Mouse (Mus musculus): Measurements from ENCODE around the gene Cntf.
"Not testable (repeated sequence)": the region's sequence is repeated elsewhere in the genome, so short reads cannot be mapped to it uniquely, and the experiment has no call there.

The Cntf gene

DNA sequence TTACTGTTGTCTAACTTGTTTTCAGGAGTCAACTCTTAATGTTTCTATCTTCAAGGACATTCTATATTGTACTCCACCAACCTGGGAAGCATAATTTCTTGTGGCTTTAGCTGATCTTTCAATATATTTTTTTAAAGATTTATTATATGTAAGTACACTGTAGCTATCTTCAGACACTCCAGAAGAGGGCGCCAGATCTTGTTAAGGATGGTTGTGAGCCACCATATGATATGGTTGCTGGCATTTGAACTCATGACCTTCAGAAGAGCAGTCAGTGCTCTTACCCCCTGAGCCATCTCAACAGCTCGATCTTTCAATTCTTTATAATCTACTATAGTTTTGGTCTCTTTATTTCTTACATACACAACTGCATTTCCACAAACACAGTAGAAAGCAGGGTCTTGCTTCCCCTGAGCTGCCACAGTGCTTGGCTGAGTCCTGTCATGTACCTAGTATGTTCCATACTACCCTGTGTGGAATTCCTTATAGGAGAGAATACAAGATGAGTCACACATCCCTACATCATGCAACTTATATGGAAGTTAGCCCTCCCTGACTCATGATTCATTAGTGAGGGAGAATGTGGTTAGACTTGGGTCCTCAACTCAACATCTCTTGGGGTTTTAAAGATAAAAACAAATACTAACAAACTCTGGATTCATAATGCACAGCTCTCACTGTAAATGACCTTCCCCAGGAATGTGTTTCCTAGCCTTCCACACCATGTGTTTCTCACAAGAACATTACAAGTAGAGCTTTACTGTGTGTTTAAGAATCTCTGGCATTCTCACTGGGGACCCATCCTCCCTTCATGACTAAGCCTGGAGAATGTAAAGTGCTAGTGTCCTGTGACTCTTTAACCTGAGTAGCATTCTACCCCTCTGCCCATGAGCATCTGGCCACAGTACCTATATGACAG is 3.0 kb downstream of the Cntf start:
- no peak for DNase-seq (ENCODE audit: low spot score)

DNA sequence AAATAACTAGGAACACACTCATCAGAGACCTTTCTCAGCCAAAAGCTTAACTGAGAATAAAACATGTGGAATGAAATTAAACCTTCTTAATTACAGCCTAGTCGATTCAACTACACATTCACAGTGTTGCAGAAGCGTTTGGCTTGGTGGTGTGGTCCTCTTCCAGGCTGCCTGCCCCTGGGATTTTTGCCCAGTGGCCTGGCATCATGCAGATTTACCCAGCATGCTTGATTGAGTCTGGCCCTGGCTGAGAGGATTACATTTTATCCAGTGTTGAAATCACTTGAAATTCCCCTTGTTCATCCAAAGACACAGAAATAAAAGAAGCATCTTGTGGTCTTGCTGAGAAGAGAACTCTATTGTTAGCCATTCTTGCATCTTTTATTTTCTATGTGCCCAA is 5.8 kb downstream of the Cntf start:
- no peak for DNase-seq (ENCODE audit: low spot score)

- no peak for DNase-seq (ENCODE audit: low spot score)
Observed at GRCm38 (mm10) chr19:12758936-12759478, 6.4 kb downstream of the Cntf start.

DNA sequence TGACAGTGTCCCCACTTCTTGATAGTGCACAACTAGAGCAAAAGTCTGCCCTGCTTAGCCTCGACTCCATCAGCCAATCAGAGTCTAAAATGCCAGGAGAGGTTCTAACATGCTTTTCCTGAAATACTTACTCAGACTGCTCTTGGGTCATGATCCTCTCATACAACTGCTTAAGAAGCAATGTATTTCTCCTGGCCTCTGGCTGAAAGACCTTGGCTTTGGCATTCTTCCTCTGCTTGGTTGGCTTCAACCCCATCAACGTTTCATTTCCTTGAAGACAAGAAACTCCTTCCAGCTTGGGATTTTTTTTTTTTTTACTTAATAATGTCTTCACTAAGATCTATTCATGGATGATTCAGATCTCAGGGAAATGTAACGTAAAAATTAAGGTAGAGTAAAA is 9.1 kb downstream of the Cntf start:
- no peak for DNase-seq (ENCODE audit: low spot score)

DNA sequence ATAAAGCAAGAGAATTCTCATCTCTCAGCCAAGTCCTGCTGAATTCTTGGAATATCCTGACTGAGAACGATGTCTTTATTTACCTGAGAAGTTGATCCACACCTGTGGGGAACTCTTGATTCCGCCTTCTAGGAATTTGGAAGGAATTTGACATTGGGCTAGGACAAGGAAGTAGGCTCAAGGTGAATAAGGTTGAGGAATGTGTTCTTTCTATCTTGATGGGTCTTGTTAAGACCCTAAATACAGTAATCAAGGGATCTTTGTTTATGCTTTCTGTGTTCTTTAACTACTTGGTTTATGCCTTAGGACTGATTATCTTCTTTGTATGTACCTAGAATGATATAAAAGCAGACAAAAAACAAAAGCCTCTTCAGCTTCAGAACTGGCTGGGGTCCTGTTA is 33.5 kb downstream of the Cntf start:
- no peak for DNase-seq (ENCODE audit: low spot score)

- no peak for DNase-seq (ENCODE audit: low spot score)
Observed at GRCm38 (mm10) chr19:12731036-12731435, 34.4 kb downstream of the Cntf start.

DNA sequence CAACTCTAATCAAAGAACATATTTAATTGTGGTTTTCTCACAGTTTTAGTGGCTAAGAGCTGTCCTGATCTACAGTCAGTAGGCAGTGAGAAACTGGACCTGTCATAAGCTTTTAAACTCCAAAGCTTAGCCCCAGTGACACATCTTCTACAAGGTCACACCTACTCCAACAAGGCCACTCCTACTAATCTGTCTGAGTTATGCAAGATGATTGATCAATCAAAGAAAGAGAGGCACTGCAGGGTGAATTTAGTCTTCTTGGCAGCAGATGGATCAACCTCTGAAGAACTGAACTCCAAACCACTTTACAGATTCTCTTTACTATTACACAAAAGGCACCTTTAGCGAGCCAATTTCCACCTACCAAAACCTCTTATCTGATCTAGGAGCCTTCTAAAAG is 39.6 kb downstream of the Cntf start:
- DNase-seq (ENCODE audit: low spot score): no peak

DNA sequence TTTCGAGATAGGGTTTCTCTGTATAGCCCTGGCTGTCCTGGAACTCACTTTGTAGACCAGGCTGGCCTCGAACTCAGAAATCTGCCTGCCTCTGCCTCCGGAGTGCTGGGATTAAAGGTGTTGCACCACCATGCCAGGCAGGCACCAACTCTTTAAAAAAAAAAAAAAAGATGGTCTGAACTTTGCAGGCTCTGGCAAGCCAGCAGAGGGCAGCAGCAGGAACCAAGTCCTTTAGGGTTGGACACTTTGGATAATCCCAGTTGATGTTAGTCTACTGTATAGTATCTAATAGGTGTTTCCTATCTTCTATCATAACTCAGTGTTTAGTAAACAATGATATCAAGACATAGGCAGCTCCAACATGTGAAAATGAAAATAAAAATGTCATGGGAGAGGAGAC is 43.1 kb downstream of the Cntf start:
- DNase-seq (ENCODE audit: low spot score): peak; percentile 41

DNA sequence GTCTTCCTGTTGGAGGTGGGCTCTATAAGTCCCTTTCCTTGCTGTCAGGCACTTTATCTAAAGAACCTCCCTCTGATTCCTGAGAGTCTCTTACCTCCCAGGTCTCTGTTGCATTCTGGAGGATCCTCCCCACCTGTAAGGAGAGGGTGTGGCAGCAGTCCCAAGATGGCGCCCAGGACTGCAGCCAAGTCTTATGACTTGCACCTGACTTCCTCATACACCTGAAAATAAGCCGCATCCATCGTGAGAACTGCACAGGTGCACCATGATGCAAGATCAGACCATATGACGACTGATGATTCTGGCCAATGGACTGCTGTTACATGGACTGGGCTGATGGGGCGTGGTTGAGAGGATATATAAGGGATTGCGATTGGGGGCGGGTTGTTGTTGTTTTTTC is 43.8 kb downstream of the Cntf start:
- DNase-seq (ENCODE audit: low spot score): not testable (repeated sequence)

GRCm38 (mm10) chr19:12720919-12721318 is 44.5 kb downstream of the Cntf start:
- DNase-seq (ENCODE audit: low spot score): not testable (repeated sequence)

DNA sequence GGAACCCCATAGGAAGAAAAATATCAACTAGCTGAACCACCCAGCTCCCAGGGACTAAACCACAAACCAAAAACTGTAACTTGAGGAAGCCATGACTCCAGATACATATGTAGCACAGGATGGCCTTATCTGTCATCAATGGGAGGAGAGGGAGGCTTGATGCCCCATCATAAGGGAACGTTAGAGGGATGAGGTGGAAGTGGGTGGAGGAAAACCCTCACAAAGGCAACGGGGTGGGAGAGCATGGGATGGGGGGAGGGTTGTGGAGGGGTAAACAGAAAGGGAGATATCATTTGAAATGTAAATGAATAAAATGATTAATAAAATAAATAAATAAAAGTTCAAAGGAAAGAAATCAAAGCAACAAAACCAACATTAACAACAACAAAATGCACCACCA is 45.0 kb downstream of the Cntf start:
- no peak for DNase-seq (ENCODE audit: low spot score)

GRCm38 (mm10) chr19:12719189-12719588 is 46.2 kb downstream of the Cntf start:
- no peak for DNase-seq (ENCODE audit: low spot score)

Measured in lung, postnatal 25 days (tissue).